Mouse (Mus musculus) erythroblast, adult 5-6 weeks (primary cell): ENCODE results near the gene Akap8l. TPM values are rescaled to one million over a fixed set of nuclear protein-coding genes. Genes with fewer than 3 reads are reported as not detected.
A peak's percentile ranks its signal among the peaks of the same experiment; 100 is the strongest.

Experiments used
- ATAC-seq: replicated peaks from 2 replicates; pipeline ENCODE4 v1.8.0; 2016; ENCODE audit warnings: moderate number of reproducible peaks, mild to moderate bottlenecking, moderate TSS enrichment, inconsistent platforms; ENCODE audit not compliant: poor library complexity, low FRiP score, severe bottlenecking
- total RNA-seq, 2 experiments: library from RNA; stranded (forward) in 1 of 2; stranded (reverse) in 1 of 2; fragments of 150-400 nt in 1 of 2; fragments of 200-764, 138-1000 nt in 1 of 2; gene quantifications; 2 replicates each; pipeline versions ENCODE4 v1.2.3 to v1.2.4; 2015 to 2017; ENCODE audit warnings: low replicate concordance in 2 of 2

Akap8l gene
- total RNA-seq, 2 experiments from 2014 or later, result 80.7 to 104 TPM

DNA sequence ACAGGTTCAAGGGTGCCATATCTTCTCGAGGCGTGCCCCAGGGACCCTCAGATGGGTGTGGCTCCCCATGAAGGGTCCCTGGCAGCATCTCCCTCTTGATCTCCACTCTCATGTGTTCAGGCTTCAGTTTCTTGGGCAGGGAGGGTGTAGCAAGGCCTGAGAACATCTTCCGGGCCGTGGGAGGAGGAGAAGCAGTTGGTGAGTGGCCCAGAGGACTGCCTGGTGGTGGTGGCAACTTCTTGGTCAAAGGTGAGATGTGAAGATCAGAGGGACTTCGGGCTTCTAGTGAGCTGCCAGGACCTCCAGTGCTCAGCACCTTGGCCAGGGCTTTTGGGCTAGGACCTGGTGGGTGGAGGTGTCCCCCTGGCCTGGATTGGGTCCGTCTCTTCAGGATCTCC lies 8.5 kb upstream of the Akap8l start:
- no peak for ATAC-seq

DNA sequence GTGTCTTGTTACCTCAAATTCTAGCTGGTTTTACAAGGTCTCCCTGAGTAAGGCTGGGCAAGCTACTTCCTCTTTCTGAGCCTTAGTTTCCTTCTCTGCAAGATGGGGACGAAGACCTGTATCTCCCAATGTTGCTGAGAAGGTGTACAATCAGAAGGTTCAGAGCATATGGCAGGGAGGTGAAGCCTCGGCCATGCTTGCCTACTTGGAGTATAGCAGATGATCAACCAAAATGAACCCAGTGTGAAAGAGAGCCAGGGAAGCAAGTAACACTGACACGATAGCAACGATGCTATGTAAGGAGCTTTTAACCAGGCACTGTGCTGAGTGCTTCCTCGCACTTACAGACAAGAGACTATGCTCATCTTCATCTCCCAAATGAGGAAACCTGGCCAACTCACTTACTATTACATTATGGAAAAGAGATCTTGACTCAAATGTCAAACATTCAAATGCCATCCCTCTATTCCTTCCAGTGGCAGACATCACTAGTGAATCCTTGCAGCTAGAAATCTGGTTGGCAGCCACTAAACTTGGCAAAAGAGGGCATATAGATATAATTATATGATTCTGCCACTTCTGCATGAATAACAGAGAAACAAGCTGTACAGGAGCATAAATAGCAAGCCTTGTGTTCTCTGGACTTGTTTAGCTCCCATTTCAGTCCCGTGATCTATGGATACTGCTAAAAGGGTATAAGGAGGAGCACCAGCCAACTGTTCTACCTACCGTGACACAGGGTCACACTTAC lies 8.0 kb upstream of the Akap8l start:
- no peak for ATAC-seq

DNA sequence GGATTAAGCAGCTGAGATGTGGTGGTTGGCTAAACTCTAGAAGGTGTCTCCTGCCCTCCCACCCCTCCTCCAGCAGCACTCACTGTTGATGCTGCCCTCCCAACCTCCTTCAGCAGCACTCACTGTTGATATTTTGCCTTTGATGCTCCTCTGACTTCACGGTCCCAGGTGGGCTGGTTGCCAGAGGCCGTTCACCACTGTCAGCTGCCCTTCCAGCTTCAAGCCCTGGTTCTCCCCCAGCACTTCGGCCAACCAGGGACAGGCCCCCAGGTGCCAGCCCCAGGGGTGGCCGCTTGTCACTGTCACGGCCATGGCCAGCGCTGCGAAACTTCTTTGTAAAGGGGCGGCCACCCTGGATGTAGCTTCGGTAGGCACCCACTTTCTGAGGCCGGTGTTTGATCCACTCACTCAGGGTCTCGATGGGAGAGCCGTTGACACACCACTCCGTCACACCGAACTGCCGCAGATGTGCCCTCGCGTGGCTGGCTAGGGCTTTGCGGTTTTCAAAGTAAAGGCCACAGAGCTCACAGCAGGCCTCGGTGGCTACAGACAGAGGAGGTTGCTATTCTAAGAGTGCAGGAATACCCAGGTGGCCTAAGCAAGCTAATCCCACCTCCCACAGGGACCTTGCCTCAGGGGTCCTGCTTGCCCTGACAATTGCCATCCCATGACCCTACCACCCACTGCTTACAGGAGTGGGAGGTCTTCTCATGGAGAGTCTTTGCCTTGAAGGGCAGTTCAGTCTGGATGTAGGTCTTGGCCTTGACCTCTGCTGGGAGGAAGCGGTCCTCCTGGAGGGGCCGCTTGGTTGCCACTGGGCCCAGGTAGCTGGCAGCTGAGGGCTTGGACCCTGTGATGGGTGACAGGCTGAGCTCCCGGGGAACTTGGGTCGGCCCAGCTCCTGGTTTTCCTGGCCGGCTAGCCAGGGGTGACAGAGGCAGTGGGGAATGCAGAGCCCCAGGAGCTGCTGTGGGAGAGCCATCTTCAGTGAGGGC lies 6.7 kb upstream of the Akap8l start:
- ATAC-seq, result no peak

DNA sequence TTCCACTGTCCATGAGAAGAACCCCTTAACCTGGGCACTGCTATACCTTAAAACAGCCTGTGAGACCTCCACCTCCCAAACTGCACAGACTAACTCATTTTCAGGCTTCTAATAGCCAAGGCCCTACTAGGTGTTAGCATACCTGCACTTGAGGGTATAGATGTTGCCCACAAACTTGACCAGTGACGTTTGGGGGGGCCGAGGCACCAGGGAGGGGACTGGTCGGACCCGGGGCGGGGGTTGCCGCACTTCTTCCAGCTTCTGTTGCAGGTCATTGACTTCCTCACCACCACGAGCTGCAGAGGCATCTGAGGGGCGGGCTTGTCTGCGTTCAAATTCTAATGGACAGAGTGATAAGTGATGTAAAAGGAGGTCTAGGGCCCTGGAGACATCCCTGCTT lies 5.9 kb upstream of the Akap8l start:
- no peak for ATAC-seq

DNA sequence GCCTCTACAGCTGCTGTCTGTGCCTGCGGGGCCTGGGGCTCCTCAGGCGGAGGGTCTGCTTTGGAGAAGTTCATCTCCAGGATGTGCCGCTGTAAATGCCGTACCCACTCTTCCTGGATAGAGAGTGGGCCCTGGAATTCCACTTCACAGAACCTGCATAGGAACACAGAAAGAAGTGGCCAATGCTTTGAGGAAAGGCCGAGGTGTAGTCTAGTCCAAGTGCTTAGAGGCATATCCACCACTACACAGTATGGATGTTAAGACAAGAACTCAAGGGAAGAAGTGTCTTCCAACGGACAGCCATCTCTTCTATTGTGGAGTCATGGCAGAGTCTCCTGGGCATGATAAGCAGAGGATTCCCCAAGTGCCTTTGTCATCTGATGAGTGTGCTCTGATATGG lies 4.6 kb upstream of the Akap8l start:
- ATAC-seq, result no peak

DNA sequence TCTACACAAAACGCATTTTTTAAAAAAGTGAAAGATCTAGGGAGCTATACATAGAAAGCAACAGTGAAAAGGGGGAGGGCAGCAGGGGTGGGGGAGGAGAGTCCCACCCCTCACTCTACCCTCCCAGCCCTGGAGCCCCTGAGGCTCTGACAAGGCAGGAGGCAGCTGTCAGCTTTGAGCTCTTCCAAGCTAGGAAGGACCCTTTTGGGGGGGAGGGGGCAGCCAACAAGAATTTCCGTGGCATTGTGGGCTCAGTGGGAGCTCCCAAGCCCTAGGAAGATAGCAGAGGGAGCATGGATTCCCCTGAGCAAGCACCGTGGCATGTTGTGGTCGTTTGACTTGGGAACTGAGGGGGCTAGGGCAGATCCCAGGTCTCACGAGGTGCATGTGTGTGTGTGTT lies 3.8 kb upstream of the Akap8l start:
- ATAC-seq, result no peak

DNA sequence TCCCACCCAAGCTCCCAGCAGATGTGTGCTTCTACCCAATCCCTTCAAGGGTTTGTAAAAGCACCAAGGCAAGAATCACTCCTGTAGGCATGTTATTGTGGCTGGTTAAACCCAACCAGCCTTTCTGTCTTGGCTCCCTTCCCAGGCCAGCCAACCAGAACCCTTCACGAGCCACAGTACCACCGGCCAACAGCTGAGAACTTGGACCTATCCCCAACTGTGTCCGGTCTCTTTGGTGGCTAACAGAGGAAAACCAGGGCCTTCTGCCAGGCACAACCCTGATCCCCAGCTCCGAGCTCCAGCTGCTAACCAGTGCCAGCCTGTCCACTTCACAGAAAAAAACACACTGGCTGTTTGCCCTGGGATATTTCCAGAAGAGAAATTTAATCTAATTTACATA lies 3.3 kb upstream of the Akap8l start:
- no peak for ATAC-seq

DNA sequence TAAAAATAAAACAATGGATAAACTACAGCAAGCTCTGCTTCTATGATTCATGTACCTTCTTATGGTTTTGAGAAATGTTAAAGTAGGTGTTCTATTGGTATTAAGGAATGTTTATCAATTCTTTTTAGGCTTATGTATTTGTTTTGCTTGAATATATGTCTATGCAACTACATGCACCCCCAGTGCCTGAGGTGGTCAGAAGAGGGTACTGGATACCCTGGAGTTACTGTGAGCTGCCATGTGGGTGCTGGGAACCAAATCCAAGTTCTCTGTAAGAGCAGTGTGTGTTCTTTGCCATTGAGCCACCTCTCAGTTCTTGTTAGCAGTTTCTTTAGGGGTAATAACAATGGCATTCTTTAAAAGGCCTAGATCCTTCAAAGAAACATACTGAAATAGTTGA lies 1.3 kb upstream of the Akap8l start:
- ATAC-seq, result no peak

DNA sequence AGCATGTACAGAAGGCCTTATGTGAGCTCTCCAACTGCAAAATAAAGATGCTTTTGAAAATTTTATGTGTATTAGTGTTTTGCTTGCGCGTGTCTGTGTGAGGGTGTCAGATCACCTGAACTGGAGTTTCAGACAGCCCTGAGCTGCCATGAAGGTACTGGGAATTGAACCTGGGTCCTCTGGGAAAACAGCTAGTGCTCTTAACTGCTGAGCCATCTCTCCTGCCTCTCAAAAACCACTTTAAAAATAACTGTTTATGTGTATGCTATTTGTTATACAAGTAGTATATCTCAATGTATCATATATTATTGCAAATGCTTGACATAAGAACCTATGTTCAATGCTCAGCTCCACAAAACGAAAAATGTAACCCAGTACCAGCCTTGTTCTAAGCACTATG lies 862 bp upstream of the Akap8l start:
- no peak for ATAC-seq

DNA sequence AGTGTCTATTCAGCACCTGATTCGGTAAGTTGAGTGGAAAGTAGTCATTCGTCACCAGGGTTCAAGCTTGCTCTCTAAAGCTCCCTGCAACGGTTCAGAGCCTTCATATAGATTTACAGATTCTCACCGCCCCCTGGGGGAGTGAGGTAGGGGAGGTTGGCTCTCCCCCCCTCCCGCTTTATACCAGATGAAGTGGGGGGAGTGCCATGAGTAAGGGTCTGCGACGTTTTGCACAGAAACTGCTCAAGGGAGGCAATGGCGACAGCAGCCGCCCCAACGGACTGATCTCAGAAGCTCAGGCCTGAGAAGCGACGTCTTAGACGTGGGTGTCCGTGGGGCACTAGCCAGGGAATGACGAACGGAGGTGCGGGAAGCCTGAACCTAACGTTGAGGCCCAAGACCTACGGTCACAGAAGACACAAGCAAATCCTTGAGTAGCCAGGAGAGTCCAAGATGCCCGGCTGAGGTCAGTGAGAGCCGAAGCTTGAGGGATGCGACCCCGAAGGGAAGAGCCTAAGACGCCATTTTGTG lies 491 bp downstream of the Akap8l start:
- peak; percentile 34 for ATAC-seq

DNA sequence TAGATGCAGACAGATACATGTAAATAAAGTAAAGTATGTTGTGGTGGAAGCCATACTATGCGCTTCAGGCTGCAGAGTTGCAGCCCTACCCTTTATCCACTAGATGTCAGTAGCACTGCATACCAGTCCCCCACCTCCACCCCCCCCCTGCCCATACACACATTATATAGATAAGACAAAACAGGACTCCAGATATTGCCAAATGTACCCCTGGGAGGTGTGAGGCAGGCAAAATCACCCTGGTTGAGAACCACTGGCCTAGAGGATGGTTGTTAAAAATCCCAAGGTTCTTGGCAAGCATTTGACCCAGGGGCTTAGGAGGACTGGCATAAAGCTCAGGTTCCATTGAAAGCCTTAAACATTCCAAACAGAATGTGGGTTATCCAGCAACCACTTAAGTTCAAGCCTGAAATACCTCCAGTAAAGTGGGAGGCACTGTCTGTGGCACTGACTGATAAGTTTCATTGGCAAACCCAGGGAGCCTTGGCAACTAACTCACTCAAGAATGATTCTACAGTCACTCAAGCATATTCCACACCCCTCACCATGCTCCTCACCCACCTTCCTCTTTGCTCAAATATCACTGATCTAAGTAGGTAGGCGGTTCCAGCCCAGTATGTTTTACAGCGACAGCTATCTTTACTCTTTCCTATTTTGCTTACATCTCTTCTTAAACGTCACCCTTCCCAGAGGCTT lies 1.2 kb downstream of the Akap8l start:
- ATAC-seq, result peak; percentile 65

DNA sequence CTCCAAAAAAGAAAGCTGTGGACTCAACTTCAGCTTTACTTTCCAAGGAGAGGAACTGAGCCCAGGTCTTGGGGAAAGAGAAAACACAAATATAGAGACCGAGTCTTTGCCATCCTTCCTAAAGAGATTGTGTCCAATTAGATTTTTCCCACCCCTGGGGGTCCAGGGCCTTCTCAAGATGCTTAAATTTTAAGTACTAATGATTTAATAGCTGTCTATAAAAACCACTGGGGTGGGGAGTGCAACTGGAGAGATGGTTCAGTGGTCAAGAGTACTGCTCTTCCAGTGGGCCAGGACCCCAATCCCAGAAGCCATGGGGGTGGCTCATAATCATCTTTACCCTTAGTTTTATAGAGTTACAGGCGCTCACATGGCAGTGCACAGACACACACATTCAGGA lies 2.0 kb downstream of the Akap8l start:
- ATAC-seq, result no peak

DNA sequence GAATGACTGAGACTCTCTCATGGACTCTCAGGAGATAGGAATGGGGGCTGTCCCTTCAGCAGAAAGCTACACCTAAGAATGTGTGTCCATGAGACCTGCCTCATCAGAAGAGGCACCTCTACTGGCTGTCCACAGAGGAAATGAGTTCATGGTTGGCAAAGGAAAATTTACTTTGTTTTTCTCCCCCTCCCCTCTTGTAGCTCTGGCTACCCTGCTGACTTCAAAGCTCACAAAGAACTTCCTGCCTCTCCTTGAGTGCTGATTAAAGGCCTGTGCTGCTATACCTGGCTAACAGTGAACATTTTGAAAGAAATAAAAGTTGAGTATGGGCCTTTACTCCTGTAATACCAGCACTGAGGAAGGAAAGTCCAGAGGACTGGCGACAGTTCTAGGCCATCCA lies 9.3 kb downstream of the Akap8l start:
- no peak for ATAC-seq

DNA sequence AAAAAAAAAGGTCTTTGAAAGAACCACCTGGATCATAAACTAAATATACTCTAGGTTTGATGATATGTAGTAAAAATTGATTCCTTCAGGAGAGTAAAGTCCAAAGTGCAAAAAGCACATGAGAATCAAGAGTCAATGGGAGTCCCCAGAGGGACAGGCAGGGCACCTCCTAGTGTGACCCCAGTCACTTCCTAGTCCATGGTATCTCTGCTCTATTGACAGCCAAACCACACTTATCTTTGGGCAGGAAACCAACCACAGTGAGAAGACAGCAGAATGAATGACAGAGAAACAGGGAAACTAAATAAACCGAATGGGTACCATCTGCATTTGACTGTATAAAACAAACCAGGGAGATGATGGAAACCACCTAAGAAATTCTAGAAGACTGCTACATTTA lies 10.3 kb downstream of the Akap8l start:
- no peak for ATAC-seq

DNA sequence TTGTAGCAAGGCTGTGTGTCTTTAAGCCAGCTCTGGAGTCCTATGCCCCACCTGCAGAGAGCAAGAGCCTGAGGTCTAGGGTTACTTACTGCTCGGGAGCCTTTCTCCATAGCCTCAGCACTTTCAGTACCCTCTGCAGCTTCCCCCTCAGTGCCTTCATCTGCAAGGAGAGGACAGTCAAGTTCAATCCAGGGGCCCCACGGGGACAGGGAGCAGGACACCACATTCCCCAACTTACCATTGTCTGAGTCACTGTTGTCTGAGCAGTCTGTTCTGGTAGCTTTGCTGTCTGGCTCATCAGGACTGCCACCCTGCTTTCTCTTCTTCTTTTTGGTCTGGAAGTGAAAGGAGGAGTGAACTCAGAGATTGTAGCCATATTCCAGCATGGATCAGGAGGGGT lies 14.5 kb downstream of the Akap8l start:
- no peak for ATAC-seq

DNA sequence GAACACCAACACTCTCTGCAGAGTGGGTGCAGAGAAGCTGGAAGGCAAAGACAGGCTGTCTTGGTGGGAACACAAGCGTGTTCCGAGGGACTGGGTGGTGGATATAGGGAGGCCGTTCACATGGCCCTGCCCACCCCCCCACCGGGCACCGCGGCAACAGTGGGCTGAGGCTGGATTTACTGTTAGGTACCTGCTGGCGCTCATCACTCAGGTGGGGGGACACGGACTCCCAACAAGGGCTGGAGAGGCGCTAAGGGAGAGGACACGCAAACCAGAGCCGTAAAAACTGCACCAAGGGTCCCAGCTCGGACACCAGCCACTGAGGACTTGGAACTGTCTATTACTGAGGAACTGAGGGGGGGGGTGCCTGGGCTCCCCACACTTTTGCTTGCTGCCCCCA lies 15.5 kb downstream of the Akap8l start:
- ATAC-seq, result no peak

DNA sequence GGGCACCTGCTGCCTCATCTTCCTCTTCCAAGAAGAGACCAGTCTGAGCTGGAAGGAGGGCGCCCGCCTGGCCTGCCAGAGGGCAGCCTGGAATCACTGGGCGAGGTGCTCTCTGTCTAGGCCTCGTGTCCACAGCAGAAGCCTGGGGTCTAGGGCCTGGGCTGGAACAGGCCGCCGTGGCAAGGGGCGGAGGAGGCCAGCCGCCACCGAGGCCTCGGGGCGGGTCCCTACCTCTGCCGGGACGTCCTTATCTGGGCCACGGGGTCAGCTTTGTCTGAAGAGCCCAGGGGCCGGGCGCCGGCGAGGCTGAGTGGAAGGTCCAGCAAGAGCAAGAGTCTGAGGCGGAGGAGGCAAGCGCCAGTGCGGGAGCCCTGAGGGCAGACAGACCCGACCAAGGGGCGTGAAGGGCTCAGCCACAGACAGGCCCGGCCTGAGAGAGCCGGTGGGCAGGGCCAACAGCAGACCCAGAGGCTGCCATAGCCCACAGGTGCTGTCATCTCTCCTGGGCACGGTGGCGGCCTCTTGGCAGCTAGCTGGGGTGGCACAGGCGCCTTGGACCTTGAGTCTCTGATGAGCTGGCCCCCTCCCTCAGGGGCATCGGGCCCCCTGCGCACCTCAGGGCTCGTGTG lies 16.6 kb downstream of the Akap8l start:
- no peak for ATAC-seq

DNA sequence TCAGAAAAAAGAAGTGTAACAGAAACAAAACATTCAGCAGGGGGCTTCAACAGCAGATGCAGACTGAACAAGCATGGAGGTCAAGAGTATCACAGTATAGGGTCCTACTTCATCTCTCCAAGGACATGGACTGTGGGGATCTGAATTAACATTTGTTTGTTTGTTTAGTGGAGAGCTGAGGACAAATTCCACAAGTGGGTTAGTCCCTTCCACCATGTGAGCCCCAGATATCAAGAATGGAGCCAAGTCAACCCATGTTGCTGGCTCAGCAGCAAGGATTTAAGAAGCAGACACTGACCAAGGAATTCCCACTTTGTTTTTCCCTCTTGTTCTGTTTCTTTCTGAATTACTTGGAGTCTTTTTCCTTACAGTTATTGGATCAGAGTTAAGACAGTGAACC lies 22.9 kb downstream of the Akap8l start:
- ATAC-seq, result no peak

DNA sequence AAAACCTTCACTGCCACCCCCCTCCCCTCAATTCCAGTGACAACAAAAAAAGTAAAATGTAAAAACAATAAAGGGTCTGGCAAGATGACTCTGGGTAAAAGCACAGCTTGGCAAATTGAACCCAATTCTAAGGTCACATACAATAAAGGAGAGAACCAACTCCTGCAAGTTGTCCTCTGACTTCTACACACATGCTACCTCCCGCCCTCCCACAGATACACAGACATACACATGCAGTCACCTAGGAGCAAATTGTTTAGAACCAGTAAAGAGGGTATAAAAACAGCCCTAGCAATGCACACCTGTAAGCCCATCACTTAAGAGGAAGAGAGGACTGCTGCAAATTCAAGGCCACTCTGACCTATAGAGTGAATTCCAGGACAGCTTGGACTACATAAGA lies 27.6 kb downstream of the Akap8l start:
- no peak for ATAC-seq

DNA sequence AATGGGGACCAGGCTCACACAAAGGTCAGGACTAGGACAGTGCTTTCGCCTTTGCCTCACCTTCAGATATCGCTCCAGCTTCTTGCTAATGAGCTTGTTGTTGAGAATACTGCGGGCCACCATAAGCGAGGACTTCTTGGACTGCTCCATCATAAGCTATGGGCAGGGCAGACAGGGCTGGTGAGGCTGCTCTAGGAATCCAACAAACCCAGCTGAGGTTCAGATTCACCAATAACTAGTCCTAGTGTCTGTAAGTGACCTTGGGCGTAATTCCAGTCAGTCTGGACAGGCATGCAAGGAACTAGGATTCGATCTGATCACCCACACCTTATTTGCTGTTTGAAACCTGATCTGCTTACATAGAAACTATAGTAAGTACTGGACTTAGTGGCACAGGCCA lies 28.6 kb downstream of the Akap8l start:
- ATAC-seq, result no peak; the same call in 1 of the 2 replicates
